Mouse (Mus musculus) kidney, postnatal 4 days (tissue): ENCODE measurements around the gene Abca8b.
"Not testable (repeated sequence)": the region's sequence is repeated elsewhere in the genome, so short reads cannot be mapped to it uniquely, and the experiment has no call there.

ENCODE experiments used
- DNase-seq, 2 experiments: peaks; one replicate each; pipeline ENCODE4 v3.0.0; 2021; ENCODE audit warnings: mixed read lengths in 2 of 2

Abca8b gene

GRCm38 (mm10) chr11:109913156-109913555 lies 82.5 kb downstream of the Abca8b start:
- not testable (repeated sequence) for DNase-seq

- DNase-seq, result not testable (repeated sequence)
These were observed 83.5 kb downstream of the Abca8b start for GRCm38 (mm10) chr11:109912118-109912517.

DNA sequence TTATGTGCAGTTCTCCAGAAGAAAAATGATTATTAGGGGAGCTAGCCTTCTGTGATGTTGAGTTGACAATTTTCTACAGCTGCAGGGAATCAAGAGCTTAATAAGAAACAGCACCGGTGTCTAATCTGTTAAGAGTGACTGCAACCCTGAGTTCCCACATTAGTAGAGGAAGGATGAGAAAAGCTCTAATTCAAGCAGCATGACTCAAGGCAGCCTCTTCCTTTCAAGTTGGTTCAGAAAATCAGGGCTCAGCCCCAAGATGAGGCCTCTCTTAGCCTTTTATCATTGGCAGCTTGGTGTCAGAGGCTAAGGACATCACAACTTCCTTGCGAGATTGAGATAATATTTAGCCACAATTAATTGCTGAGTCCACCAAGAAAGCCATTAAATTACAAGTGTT lies 85.8 kb downstream of the Abca8b start:
- DNase-seq, result no peak

- DNase-seq, result no peak
These were observed 87.2 kb downstream of the Abca8b start for GRCm38 (mm10) chr11:109908207-109909031.

GRCm38 (mm10) chr11:109907508-109907907 lies 88.1 kb downstream of the Abca8b start:
- no peak for DNase-seq

DNA sequence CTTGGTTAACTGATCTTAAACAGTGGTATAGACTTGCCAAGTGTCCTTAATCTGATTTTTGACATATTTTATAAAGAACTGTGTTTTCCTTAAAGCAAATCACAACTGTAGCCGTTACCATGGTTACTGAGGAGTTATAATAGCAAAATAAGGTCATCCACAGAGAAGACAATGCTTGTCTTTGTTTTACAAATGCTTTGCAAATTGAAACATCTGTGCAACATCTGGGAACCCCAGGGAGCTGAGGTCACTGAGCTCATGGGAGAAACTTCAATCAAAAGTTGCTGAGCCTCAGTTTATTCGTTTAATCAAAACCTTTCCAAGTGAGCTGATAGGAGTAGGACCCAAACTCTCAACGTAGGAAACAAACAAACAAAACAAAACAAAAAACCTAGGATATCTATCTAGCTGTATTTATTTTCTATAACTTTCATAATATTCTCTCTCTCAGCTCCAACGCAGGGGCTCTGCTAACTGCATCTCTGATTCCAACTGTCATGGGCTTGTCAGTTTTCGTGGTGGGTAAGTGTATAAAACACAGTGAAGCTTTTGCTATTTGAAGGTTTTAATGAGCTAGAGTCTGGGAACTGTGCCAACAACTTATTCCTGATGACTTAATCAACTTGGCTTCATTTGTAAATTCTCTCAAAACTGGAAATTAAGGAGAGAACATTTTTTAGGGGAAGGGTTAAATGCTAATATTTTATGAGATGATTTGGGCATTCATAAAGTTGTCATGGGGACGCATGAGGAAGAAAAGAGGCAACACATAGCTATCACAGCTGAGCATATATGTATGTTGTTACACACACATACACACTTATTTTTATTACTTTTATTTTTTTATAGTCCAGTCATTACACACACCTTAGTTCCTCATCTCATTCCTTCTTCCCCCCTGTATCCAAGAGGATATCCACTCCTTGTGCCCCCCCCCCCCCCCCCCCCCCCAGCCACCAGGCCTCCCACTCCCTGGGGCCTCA lies 92.7 kb downstream of the Abca8b start:
- DNase-seq, result no peak

DNA sequence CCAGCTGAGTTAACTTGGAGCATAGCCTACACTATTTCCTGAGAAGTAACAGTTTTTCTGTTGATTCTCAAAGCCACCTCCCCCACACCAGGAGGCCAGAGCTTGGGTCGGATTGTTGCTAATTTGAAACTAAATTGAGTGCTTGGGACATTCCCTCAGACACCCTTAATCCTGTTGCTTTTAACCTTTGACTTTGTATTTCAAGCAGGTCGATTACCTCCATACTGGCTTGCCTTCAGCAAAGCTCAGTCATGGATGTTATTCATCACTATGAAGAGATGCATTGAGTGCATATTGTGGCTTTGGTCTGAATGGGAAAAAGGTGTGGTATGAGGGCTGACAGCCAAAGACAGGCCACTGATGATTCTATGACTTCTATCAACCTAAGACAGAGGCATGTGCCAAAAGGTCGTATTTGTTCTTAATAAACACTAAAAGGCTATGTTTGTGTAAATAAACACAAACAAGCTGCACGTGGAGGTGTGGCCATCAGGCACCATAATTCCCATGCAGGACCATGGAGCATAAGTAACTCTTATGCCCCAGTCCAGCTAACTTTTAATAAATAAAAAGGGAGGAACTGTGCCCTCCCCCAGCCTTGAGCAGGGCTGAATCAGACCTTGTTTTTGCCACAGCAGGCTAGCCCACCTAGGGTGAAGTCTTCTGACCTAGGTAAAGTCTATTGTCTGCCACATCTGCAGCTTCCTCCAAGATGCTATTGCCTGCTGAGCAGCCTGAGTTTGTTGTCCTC lies 95.0 kb downstream of the Abca8b start:
- no peak for DNase-seq

DNA sequence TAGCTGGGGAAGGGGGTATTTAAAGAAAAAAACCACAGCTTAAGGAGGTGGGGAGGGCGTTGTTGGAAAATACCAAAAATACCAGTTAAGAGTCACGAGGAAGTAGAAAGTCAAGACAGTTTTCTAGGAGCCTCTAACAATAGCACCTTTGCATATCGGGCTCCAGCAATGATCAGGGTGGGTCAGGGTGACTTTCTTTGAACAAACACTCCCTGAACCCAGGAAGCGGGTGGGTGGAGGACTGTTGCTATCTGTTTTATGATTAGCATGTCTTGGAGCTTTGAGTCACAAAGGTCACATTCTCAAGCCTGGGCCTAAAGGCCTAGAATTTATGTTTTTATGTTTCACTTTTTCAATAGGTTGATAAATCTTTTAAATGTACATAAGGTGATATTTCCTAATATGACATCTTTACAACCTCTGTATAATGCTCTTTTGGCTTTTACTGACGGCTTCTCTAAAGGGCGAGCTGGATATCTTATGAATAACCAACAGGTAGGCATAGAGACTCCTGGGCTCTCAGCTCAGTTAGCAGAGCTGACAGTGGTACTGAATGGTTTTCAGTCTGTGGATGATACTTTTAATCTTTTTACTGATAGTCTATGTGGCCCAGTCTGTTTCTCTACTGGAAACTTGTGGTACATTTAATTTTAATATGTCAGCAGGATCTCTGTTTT lies 96.7 kb downstream of the Abca8b start:
- no peak for DNase-seq

GRCm38 (mm10) chr11:109895952-109896530 lies 99.6 kb downstream of the Abca8b start:
- DNase-seq, result no peak

GRCm38 (mm10) chr11:109895496-109895895 lies 100.1 kb downstream of the Abca8b start:
- no peak for DNase-seq

DNA sequence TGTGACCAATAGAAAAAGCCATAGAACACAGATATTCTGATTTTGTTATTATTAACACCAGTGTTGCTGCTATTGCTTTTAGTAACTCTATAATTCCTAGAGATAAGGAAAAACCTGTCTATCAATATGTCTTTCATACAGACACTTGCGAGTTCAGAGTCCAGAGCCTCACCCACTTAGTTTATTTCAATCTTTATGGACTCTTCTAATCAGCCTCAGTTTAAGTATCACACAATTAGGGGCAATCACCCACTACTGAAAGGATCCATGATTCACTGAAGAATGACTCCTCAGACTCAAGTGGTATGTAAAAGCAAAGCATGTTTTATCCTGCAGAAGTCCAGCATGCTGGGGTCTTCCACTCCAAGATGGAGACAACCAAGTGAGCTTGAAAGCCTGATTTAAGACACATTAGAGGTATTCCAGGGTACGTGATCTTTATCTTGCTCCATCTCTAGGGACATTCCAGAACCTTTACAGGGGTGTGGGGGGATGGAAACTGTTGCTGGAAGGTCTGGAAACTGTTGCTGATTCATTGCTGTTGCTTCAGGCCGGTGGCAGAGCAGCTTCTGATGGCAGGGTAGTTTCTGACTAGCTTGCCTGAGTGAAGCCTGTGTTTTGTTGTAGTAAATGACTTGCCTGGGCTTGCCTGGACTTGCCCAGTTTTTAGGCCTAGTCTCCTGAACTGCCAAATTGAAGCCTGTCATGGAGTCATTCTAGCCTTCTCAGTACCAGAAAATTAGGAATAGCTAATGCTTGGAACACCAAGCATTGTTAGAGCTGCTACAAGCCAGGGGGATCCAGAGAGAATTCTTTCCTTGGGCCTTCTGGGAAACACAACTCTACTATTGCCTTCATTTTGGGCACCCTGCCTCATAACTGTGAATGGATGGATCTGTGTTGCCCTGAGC lies 101.5 kb downstream of the Abca8b start:
- no peak for DNase-seq

GRCm38 (mm10) chr11:109891989-109892386 lies 103.7 kb downstream of the Abca8b start:
- DNase-seq, result peak in 1 of 2 experiments; percentile 18

GRCm38 (mm10) chr11:109891371-109891988 lies 104.2 kb downstream of the Abca8b start:
- DNase-seq, result no peak

DNA sequence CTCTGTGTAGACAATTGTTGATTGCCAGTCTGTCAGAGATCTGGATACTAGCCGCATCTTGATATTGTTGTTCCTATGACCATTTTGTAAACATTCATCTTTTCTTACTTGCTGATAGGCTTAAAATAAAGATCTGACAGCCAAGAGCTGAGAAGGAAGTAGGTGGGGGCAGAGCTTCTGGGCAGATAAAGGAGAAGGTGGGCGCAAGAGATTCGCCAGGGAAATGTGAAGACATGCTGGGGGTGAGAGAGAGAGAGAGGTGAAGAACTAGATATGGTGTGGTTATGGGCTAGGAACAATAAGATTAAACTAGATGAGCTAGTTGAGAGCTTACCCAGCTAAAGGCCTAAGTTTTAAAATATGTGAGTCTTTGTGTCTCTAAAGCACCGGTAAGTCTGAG lies 106.0 kb downstream of the Abca8b start:
- DNase-seq, result no peak

DNA sequence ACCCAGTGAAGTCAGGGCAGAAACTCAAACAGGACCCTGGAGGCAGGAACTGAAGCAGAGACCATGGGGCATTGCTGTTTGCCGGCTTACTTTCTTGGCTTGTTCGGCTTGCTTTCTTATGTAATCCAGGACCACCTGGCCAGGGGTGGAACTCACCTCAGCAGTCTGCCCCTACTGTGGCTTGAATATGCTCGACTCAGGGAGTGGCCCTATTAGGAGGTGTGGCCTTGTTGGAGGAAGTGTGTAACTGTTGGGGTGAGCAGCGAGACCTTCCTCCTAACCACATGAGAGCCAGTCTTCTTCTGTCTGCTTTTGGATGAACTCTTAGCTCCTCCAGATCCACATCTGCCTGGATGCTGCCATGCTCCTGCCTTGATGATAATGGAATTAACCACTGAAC lies 108.9 kb downstream of the Abca8b start:
- DNase-seq, result no peak

GRCm38 (mm10) chr11:109885521-109885920 lies 110.1 kb downstream of the Abca8b start:
- DNase-seq, result no peak

DNA sequence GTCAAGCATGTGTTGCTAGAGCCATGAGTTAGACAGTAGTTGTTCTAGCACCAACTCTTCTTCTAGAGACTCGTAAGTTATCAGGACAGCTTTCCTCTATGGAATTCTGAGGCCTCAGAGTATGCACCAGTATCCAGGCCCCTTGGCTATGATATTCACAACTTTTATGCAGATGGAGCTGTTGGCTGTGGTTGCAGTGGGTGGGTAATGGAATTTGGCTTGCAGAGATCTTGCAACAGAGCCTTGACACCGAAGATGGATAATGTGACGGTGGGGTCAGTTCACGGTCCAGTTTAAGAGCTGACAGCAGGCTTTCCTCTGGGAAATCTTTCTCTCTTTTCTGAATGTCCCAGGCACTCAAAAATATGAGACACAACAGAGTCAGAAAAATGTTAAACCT lies 110.8 kb downstream of the Abca8b start:
- peak; percentile 49 to 66 for DNase-seq

GRCm38 (mm10) chr11:109884126-109884525 lies 111.5 kb downstream of the Abca8b start:
- DNase-seq, result no peak
